Mouse (Mus musculus): ENCODE measurements at regions not wholly inside any gene's neighbourhood (a gene's known extent, or its start where the extent isn't known, plus 50 kb on each side); places are given as distances from the start of the nearest gene placed in this dataset.

GRCm38 (mm10) chr1:137606716-137607115, 568.8 kb downstream of the Ptprc start:
- Histone ChIP-seq H3K4me3 (no peak overlapping the region), H3K27ac (replicated peaks) (peak overlapping the region; percentile 43), H3K36me3 (no peaks in the 10 kb centered on the region), H3K27me3 (no peaks in the 10 kb centered on the region), H3K9me3 (no peaks in the 10 kb centered on the region), H3K9ac (no peak overlapping the region), H3K4me1 (replicated peaks) (peaks cover 5% of the 10 kb centered on the region), H3K4me2 (no peak overlapping the region)
- WGBS: 67% methylated on average over 1 of the region's 1 CpGs
- no peak for ATAC-seq (ENCODE audit: low FRiP score, low read depth)

DNA sequence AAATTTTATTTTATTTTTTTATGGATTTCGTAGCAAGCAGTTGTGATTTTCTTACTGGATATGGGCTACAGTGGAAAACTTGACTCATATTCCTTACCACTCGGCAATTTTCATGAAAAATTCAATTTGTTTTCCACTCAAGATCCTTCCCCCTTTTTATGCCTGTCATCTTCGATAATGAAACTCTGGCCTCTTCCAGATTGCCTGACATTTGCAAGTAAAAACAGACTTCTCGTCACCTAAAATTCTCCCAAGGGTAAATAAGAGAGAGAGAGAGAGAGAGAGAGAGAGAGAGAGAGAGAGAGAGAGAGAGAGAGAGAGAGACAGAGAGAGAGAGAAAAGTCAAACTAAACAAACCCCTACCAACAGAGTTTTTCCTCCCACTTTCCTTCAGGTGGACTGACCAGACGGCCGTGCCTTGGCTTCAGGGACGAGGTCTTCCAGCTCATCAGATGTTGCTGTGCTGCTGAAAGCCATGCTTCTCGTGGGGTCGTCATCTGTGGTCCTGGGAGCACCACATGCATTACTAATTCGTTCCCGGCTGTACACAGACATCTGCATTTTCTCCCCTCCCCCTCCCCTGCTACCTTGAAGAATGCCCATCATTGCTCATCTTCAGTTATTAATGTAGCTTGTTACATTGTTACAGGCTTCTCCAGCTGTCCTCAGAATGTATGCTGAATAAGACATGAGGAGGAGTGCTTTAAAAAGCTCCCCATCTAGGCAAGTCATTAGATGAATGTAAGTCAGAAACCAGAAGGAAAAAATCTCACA, 569.4 kb downstream of the Ptprc start:
- WGBS: 22% methylated on average over 11 of the region's 11 CpGs
- H3K4me1 ChIP-seq (replicated peaks): peaks cover 5% of the 10 kb centered on the region
- no peak overlapping the region for H3K9ac ChIP-seq
- H3K36me3 ChIP-seq: no peaks in the 10 kb centered on the region
- no peaks in the 10 kb centered on the region for H3K27me3 ChIP-seq
- H3K27ac ChIP-seq (replicated peaks): peak overlapping the region; percentile 43
- ATAC-seq (ENCODE audit: low FRiP score, low read depth): peak; percentile 78; the same call in 1 of the 2 replicates
- H3K4me3 ChIP-seq: no peak overlapping the region
- H3K9me3 ChIP-seq: no peaks in the 10 kb centered on the region
- H3K4me2 ChIP-seq: peak overlapping the region; percentile 36

GRCm38 (mm10) chr1:137593732-137594131, 581.8 kb downstream of the Ptprc start:
- H3K4me3 ChIP-seq: no peak overlapping the region
- H3K9me3 ChIP-seq: no peaks in the 10 kb centered on the region
- H3K4me1 ChIP-seq (replicated peaks): no peaks in the 10 kb centered on the region
- no peak overlapping the region for H3K4me2 ChIP-seq
- H3K27me3 ChIP-seq: no peaks in the 10 kb centered on the region
- WGBS: 94% methylated on average over 7 of the region's 7 CpGs
- H3K9ac ChIP-seq: no peak overlapping the region
- no peaks in the 10 kb centered on the region for H3K36me3 ChIP-seq
- H3K27ac ChIP-seq (replicated peaks): no peak overlapping the region
- no peak for ATAC-seq (ENCODE audit: low FRiP score, low read depth)

- 71% methylated on average over 2 of the region's 2 CpGs for WGBS
- Histone ChIP-seq H3K36me3 (no peaks in the 10 kb centered on the region), H3K4me3 (no peak overlapping the region), H3K4me2 (no peak overlapping the region), H3K9me3 (no peaks in the 10 kb centered on the region), H3K27ac (replicated peaks) (no peak overlapping the region), H3K4me1 (replicated peaks) (no peaks in the 10 kb centered on the region), H3K27me3 (no peaks in the 10 kb centered on the region), H3K9ac (no peak overlapping the region)
- no peak for ATAC-seq (ENCODE audit: low FRiP score, low read depth)
Observed at GRCm38 (mm10) chr1:137591891-137592290, 583.6 kb downstream of the Ptprc start.

- Histone ChIP-seq H3K36me3 (no peaks in the 10 kb centered on the region), H3K4me1 (replicated peaks) (no peaks in the 10 kb centered on the region), H3K4me2 (no peak overlapping the region), H3K9me3 (no peaks in the 10 kb centered on the region), H3K27me3 (no peaks in the 10 kb centered on the region), H3K4me3 (no peak overlapping the region), H3K9ac (no peak overlapping the region), H3K27ac (replicated peaks) (no peak overlapping the region)
- 59% methylated on average over 3 of the region's 3 CpGs for WGBS
- no peak for ATAC-seq (ENCODE audit: low FRiP score, low read depth)
Observed at GRCm38 (mm10) chr1:137591295-137591694, 584.2 kb downstream of the Ptprc start.

DNA sequence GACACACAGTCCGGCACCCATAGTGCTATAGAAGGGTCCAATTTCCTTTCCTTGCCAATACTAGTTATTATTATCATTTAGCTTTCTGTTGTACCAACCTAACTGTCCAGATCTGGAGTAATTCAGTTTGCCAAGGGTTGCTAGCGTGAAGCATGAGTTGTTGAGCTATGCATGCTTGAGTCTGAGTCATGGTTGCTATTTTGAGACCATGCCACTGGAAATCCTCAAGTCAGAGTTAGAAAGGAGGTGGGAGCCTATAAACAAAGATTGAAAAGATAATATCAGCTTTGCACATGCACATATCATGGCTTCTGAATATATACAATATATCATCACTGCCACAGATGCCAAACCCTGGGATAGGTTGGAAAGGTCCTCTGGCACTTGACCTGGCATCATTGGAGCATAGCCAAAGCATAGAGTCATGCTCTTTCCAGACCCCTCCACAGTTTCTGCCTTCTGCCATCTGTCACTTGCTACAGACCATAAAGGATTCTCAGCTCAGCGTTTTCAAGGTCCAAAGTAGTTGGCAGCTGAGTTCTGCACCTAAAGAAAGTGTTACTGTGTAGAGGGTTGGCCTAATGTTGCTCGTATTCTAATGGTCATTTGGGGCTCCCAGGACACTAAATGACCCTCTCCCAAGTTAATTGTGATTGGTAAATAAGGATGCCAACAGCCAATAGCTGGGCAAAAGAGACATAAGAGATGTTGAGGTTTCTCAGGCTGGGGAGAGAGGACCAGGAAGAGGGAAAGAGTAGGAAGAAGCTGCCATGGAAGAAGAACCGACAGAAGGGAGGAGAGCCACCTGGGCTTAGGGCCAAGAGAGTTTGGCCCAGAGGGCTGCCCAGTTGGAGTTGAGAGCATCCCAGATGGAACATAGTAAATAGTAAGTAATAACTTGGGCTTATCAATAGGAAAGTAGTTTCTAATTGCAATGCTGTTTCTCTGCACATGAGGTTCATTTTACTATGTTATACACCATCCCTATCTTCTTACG, 586.9 kb downstream of the Ptprc start:
- Histone ChIP-seq H3K36me3 (no peaks in the 10 kb centered on the region), H3K9me3 (no peaks in the 10 kb centered on the region), H3K9ac (no peak overlapping the region), H3K4me1 (replicated peaks) (no peaks in the 10 kb centered on the region), H3K27ac (replicated peaks) (no peak overlapping the region), H3K27me3 (no peaks in the 10 kb centered on the region), H3K4me3 (no peak overlapping the region), H3K4me2 (no peak overlapping the region)
- no peak for ATAC-seq (ENCODE audit: low FRiP score, low read depth)
- 81% methylated on average over 6 of the region's 6 CpGs for WGBS

DNA sequence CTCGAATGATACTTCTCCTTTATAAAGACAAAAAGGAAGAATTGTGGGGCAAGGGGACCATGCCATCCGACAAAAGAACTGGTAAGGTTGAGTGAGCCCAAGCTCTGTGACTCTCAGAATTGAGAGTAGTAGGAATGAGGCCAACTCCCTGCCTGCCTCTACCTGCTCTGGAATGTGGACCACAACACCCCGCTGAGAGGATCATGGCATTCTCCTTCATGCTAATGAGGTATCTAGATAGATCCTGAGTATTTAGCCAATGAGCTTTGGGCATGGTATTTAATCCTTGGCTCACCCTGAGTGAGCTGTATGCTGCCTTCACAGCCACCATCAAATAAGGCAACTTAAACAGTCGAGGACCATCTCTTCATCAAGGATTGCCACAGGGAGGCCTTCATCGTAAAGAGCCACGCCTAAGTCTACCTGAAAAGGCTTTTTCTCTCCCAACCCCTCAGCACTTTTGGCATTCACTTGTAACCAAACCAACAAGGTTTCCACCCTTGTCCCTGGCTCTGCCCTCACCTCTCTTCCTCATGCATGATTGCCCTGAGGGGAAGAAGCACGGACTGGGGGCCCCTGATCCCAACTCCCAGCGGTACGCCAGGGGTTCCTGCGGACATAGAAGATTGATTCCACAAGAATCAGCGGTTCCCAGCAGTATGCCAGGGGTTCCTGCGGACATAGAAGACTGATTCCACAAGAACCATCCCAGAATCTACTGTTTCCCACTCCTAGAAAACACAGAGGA, 587.9 kb downstream of the Ptprc start:
- Histone ChIP-seq H3K9me3 (no peaks in the 10 kb centered on the region), H3K36me3 (no peaks in the 10 kb centered on the region), H3K9ac (no peak overlapping the region), H3K27ac (replicated peaks) (no peak overlapping the region), H3K4me3 (no peak overlapping the region), H3K27me3 (no peaks in the 10 kb centered on the region), H3K4me2 (no peak overlapping the region), H3K4me1 (replicated peaks) (no peaks in the 10 kb centered on the region)
- WGBS: 87% methylated on average over 12 of the region's 12 CpGs
- no peak for ATAC-seq (ENCODE audit: low FRiP score, low read depth)

- H3K9me3 ChIP-seq: no peaks in the 10 kb centered on the region
- WGBS: 67% methylated on average over 6 of the region's 6 CpGs
- no peaks in the 10 kb centered on the region for H3K36me3 ChIP-seq
- no peaks in the 10 kb centered on the region for H3K27me3 ChIP-seq
- no peak for ATAC-seq (ENCODE audit: low FRiP score, low read depth)
- H3K9ac ChIP-seq: no peak overlapping the region
- no peak overlapping the region for H3K4me3 ChIP-seq
- H3K27ac ChIP-seq (replicated peaks): no peak overlapping the region
- H3K4me1 ChIP-seq (replicated peaks): no peaks in the 10 kb centered on the region
- no peak overlapping the region for H3K4me2 ChIP-seq
Observed at GRCm38 (mm10) chr1:137584696-137585095, 590.8 kb downstream of the Ptprc start.

GRCm38 (mm10) chr1:137584104-137584675, 591.3 kb downstream of the Ptprc start:
- no peak for ATAC-seq (ENCODE audit: low FRiP score, low read depth)
- Histone ChIP-seq H3K4me1 (replicated peaks) (no peaks in the 10 kb centered on the region), H3K36me3 (no peaks in the 10 kb centered on the region), H3K4me2 (no peak overlapping the region), H3K27me3 (no peaks in the 10 kb centered on the region), H3K9ac (no peak overlapping the region), H3K27ac (replicated peaks) (no peak overlapping the region), H3K9me3 (no peaks in the 10 kb centered on the region), H3K4me3 (no peak overlapping the region)
- WGBS: 89% methylated on average over 13 of the region's 13 CpGs

- Histone ChIP-seq H3K9me3 (no peaks in the 10 kb centered on the region), H3K27ac (replicated peaks) (no peak overlapping the region), H3K9ac (no peak overlapping the region), H3K4me2 (no peak overlapping the region), H3K36me3 (no peaks in the 10 kb centered on the region), H3K27me3 (no peaks in the 10 kb centered on the region), H3K4me1 (replicated peaks) (no peaks in the 10 kb centered on the region), H3K4me3 (no peak overlapping the region)
- ATAC-seq (ENCODE audit: low FRiP score, low read depth): no peak
- WGBS: 92% methylated on average over 1 of the region's 1 CpGs
Observed at GRCm38 (mm10) chr1:137577639-137578038, 597.9 kb downstream of the Ptprc start.

GRCm38 (mm10) chr1:137576174-137576573, 599.3 kb downstream of the Ptprc start:
- ATAC-seq (ENCODE audit: low FRiP score, low read depth): no peak
- H3K4me2 ChIP-seq: no peak overlapping the region
- no peaks in the 10 kb centered on the region for H3K27me3 ChIP-seq
- WGBS: 87% methylated on average over 9 of the region's 9 CpGs
- no peaks in the 10 kb centered on the region for H3K36me3 ChIP-seq
- no peak overlapping the region for H3K4me3 ChIP-seq
- no peaks in the 10 kb centered on the region for H3K9me3 ChIP-seq
- H3K4me1 ChIP-seq (replicated peaks): no peaks in the 10 kb centered on the region
- no peak overlapping the region for H3K9ac ChIP-seq
- H3K27ac ChIP-seq (replicated peaks): no peak overlapping the region
